ENCODE assay signal across 10 mouse cellular contexts in the genomic region with DNA sequence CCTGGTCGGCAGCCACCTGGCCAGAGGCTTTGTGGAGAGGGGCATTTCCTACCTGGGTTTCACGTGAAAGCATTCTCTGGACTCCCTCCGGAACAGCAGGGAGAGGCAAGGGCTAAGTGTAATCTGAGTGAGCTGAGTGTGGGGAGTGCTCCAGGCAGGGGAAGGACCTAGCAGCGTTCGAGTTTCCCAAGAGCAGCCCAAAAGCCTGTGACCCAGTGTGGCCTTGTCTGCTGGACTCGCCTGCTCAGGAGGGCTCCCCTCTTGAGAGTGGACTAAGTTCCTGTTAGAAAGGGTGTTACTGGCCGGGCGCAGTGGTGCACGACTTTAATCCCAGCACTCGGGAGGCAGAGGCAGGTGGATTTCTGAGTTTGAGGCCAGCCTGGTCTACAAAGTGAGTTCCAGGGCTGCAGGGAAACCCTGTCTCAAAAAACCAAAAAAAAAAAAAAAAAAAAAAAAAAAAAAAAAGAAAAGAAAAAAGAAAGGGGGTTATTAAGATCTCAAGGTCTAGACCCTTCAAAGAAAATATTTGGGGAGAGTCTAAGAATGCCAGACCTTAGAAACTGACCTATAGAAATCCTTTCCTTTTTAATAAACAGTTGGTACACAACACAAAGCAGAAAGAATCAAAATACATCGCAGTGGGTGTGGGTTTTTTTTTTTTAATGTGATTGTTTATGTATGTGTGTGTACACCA. TPM values are rescaled to one million over a fixed set of nuclear protein-coding genes. Genes with fewer than 3 reads are reported as not detected.
DNase-seq lines count a peak whose midpoint lies in the region; ATAC-seq and TF ChIP-seq lines count a peak whose summit lies in the region.
"Had no signal": no experiment of that assay in that cellular context is flagged by ENCODE, and none has a peak within 500 bp of the region (broad histone marks: within the 10 kb centered on the region; RNA-seq: fewer than 3 reads in every experiment).

No protein-coding gene starts in this region.

- H3K4me1 ChIP-seq in hindbrain, embryonic 12.5 days = peaks cover 22% of the 10 kb centered on the region
- peaks cover 12% of the 10 kb centered on the region for H3K4me1 ChIP-seq in midbrain, embryonic 16.5 days (ENCODE audit: control insufficient read depth, insufficient read depth, low read length)

- no peak overlapping the region for H3K4me3 ChIP-seq in left cerebral cortex, adult 2 months
- H3K4me3 ChIP-seq in hindbrain, embryonic 12.5 days = no peak overlapping the region
- no peak overlapping the region for H3K4me3 ChIP-seq in midbrain, embryonic 16.5 days (ENCODE audit: low read depth, low read length)

- peak overlapping the region; percentile 91 for H3K27ac ChIP-seq in left cerebral cortex, adult 2 months
- peak overlapping the region; percentile 57; the same call in 1 of the 2 replicates for H3K27ac ChIP-seq in hindbrain, embryonic 12.5 days
- H3K27ac ChIP-seq in midbrain, embryonic 16.5 days (ENCODE audit: low read length) = peak overlapping the region; percentile 86

- no peak overlapping the region for H3K9ac ChIP-seq in hindbrain, embryonic 12.5 days
- H3K9ac ChIP-seq in midbrain, embryonic 16.5 days (ENCODE audit: low read depth, low read length) = no peak overlapping the region

- H3K27me3 ChIP-seq in hindbrain, embryonic 12.5 days = no peaks in the 10 kb centered on the region
- H3K27me3 ChIP-seq in midbrain, embryonic 16.5 days (ENCODE audit: control insufficient read depth, insufficient read depth, low read depth, low read length) = no peaks in the 10 kb centered on the region

- peaks cover 31% of the 10 kb centered on the region for H3K36me3 ChIP-seq in hindbrain, embryonic 12.5 days
- peaks cover 12% of the 10 kb centered on the region for H3K36me3 ChIP-seq in midbrain, embryonic 16.5 days (ENCODE audit: control insufficient read depth, insufficient read depth, low read length)

- peak; percentile 40 for DNase-seq in adrenal gland, postnatal 14 days
- DNase-seq in adrenal gland, adult 18-20 months (ENCODE audit: low spot score in 2 of 2) = no peak
- no peak for DNase-seq in left cerebral cortex, adult 2 months (ENCODE audit: extremely low spot score in 1 of 2, low spot score in 2 of 2)
- DNase-seq in left cerebral cortex, postnatal 10 days (ENCODE audit: extremely low spot score in 1 of 2, low spot score in 2 of 2) = no peak
- no peak for DNase-seq in c-Kit-positive CD71-positive TER-119-positive erythroid progenitor cells, embryonic 14.5 days (ENCODE audit: low spot score)
- DNase-seq: lung, adult 18-20 months; right cerebral cortex, postnatal 14 days had no signal

- intact Hi-C loops in left cerebral cortex, adult 2 months (cut with DNase I) = loop anchor here (2.0 kb wide), 1 partner anchor 45 kb away; the partner anchor contains the start of gene Fbxo47
- intact Hi-C loops in left cerebral cortex, postnatal 10 days (cut with DNase I) = loop anchor here (2.0 to 5.0 kb wide), 2 partner anchors 41 to 43 kb away; partner anchors contain the start of genes Fbxo47 and Lasp1

- no peak for TF ChIP-seq CTCF in left cerebral cortex, adult 2 months (IDR thresholded peaks at IDR 0.05)

- H3K4me2 ChIP-seq in hindbrain, embryonic 12.5 days (replicated peaks) = no peak overlapping the region
- peak overlapping the region; percentile 67 for H3K4me2 ChIP-seq in midbrain, embryonic 16.5 days (ENCODE audit: low read length)

- ATAC-seq in hindbrain, embryonic 12.5 days (ENCODE audit: low FRiP score) = no peak
- ATAC-seq in midbrain, embryonic 16.5 days = no peak
- ATAC-seq in CD4-positive, CD25-positive, alpha-beta regulatory T cell, adult 4 months = no peak

- 58% methylated on average over 11 of the region's 11 CpGs for WGBS in hindbrain, embryonic 12.5 days
- WGBS in midbrain, embryonic 16.5 days = 63% methylated on average over 11 of the region's 11 CpGs

- no peaks in the 10 kb centered on the region for H3K9me3 ChIP-seq in hindbrain, embryonic 12.5 days (replicated peaks)
- H3K9me3 ChIP-seq in midbrain, embryonic 16.5 days (replicated peaks; ENCODE audit: control insufficient read depth, low read length, poor library complexity, severe bottlenecking) = no peaks in the 10 kb centered on the region

RNA-seq across cellular contexts. Expression of gene B230217C12Rik, which starts 1.0 kb away (rescaled TPM):
- 2.4 and 3.5 TPM in 2 replicates for total RNA-seq in adrenal gland, postnatal 14 days (2021)
- total RNA-seq in adrenal gland, adult 18-20 months (2021) = 1 to 10 TPM; 3.7 to 4.0 TPM
- 10 to 100 TPM; 77.6 to 78.9 TPM for total RNA-seq in left cerebral cortex, adult 2 months (2021)
- 10 to 100 TPM; 40.0 to 45.1 TPM for total RNA-seq in left cerebral cortex, postnatal 10 days (2021)
- polyA plus RNA-seq in hindbrain, embryonic 12.5 days (2016; fragmentation: Nextera tagmentation; extraction: Ambion mirVana) = 14.1 and 14.8 TPM in 2 replicates
- polyA plus RNA-seq in midbrain, embryonic 16.5 days (2015; fragmentation: Nextera tagmentation; extraction: Ambion mirVana) = 36.7 and 43.8 TPM in 2 replicates
- polyA plus RNA-seq in CD4-positive, CD25-positive, alpha-beta regulatory T cell, adult 4 months (2017; shearing (Covaris generic)) = 1 to 10 TPM; 1.4 TPM

RNA-seq across cellular contexts. Expression of gene Lasp1, which starts 40.8 kb away (rescaled TPM):
- total RNA-seq in adrenal gland, postnatal 14 days (2021) = 98.2 and 107 TPM in 2 replicates
- total RNA-seq in adrenal gland, adult 18-20 months (2021) = 100 to 1,000 TPM in 1 of 2 experiments, 10 to 100 TPM in 1; 94.0 to 145 TPM
- total RNA-seq in left cerebral cortex, adult 2 months (2021) = 100 to 1,000 TPM; 174 to 191 TPM
- 100 to 1,000 TPM; 190 to 203 TPM for total RNA-seq in left cerebral cortex, postnatal 10 days (2021)
- 111 and 120 TPM in 2 replicates for polyA plus RNA-seq in hindbrain, embryonic 12.5 days (2016; fragmentation: Nextera tagmentation; extraction: Ambion mirVana)
- 194 and 202 TPM in 2 replicates for polyA plus RNA-seq in midbrain, embryonic 16.5 days (2015; fragmentation: Nextera tagmentation; extraction: Ambion mirVana)
- 10 to 100 TPM; 46.4 to 49.9 TPM for polyA plus RNA-seq in CD4-positive, CD25-positive, alpha-beta regulatory T cell, adult 4 months (2017; shearing (Covaris generic))

RNA-seq across cellular contexts. Expression of gene Fbxo47, which starts 44.4 kb away (rescaled TPM):
- total RNA-seq in adrenal gland, postnatal 14 days (2021) = 1.0 and 1.2 TPM in 2 replicates
- 1 to 10 TPM in 1 of 2 experiments, under 1 TPM in 1; 0.58 to 1.2 TPM for total RNA-seq in adrenal gland, adult 18-20 months (2021)
- total RNA-seq in left cerebral cortex, adult 2 months (2021) = 1 to 10 TPM; 2.8 to 2.9 TPM
- under 1 TPM; 0.63 to 0.86 TPM for total RNA-seq in left cerebral cortex, postnatal 10 days (2021)
- 0.65 and 0.82 TPM in 2 replicates for polyA plus RNA-seq in hindbrain, embryonic 12.5 days (2016; fragmentation: Nextera tagmentation; extraction: Ambion mirVana)
- polyA plus RNA-seq in midbrain, embryonic 16.5 days (2015; fragmentation: Nextera tagmentation; extraction: Ambion mirVana) = 0.56 and 0.78 TPM in 2 replicates
- polyA plus RNA-seq in CD4-positive, CD25-positive, alpha-beta regulatory T cell, adult 4 months (2017; shearing (Covaris generic)) = under 1 TPM; 0.34 to 0.65 TPM

RNA-seq across cellular contexts. Expression of gene Rpl23, which starts 57.4 kb away (rescaled TPM):
- 809 and 980 TPM in 2 replicates for total RNA-seq in adrenal gland, postnatal 14 days (2021)
- total RNA-seq in adrenal gland, adult 18-20 months (2021) = 100 to 1,000 TPM; 830 to 834 TPM
- total RNA-seq in left cerebral cortex, adult 2 months (2021) = 100 to 1,000 TPM; 326 to 327 TPM
- 100 to 1,000 TPM; 423 to 456 TPM for total RNA-seq in left cerebral cortex, postnatal 10 days (2021)
- polyA plus RNA-seq in hindbrain, embryonic 12.5 days (2016; fragmentation: Nextera tagmentation; extraction: Ambion mirVana) = 347 and 376 TPM in 2 replicates
- polyA plus RNA-seq in midbrain, embryonic 16.5 days (2015; fragmentation: Nextera tagmentation; extraction: Ambion mirVana) = 267 and 286 TPM in 2 replicates
- 1,000 to 10,000 TPM in 1 of 2 experiments, 100 to 1,000 TPM in 1; 884 to 1,093 TPM for polyA plus RNA-seq in CD4-positive, CD25-positive, alpha-beta regulatory T cell, adult 4 months (2017; shearing (Covaris generic))
